Mouse (Mus musculus): Measurements from ENCODE around the gene R3hdm4. TPM values are rescaled to one million over a fixed set of nuclear protein-coding genes. Genes with fewer than 3 reads are reported as not detected.
"Not testable (repeated sequence)": the region's sequence is repeated elsewhere in the genome, so short reads cannot be mapped to it uniquely, and the experiment has no call there.

Gene R3hdm4
- total RNA-seq, 2 experiments from 2014 or later, result 424 to 430 TPM

DNA sequence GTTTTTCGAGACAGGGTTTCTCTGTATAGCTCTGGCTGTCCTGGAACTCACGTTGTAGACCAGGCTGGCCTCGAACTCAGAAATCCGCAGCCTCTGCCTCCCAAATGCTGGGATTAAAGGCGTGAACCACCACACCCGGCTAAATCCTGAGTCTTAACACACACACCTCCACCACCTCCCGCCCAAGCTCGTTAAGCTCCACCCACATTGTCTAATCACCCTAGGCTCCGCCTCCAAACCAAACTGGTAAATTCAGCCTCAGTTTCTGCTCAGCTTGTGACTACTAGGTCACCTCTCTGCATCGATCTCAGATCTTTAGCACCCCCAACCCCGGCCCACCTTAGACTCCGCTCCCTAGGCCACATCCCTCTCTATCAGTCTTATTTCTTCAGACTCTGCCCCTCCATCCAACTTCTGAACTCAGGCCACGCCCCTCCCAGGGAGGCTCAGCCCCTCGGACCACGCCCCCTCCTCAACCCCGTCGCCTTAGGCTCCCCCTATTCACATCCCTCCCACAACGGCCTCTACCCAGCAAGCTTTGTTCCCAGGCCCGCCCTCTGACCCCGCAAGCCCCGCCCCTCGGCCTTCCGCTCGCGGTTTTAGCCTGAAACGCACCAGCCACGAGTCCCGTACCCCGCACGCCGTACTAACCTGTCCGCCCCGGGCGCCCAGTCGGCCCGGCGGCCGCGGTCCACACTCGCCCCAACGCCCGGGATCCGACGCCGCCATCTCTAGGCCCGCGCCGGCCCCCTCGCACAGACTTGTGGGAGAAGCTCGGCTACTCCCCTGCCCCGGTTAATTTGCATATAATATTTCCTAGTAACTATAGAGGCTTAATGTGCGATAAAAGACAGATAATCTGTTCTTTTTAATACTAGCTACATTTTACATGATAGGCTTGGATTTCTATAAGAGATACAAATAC lies 12.6 kb downstream of the R3hdm4 start, which contains the start of gene Med16:
TSS of gene Med16 (minus strand) at position 757 of the 925 bp plus-strand sequence.
- peak; percentile 96 to 98 for DNase-seq (ENCODE audit: low spot score in 2 of 2)

DNA sequence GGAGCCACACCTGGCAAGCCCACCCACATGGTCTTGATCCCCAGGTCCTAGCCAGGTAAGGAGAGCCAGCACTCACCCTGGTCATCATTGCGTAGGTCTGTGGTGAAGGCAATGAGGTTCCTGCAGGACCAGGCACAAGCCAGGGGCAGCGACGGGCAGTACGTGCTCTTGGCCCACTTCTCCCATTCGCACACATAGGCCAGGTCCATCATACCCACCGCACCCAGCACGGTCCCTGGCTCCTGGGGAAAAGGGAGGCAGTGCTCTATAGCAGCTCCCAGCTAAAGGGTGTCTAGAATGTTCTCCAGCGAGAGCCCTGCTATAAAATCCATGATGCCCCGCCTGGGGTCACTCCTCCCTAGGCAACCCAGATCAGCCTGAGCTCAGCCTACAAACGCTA lies 13.6 kb downstream of the R3hdm4 start:
- no peak for DNase-seq (ENCODE audit: low spot score in 2 of 2)

DNA sequence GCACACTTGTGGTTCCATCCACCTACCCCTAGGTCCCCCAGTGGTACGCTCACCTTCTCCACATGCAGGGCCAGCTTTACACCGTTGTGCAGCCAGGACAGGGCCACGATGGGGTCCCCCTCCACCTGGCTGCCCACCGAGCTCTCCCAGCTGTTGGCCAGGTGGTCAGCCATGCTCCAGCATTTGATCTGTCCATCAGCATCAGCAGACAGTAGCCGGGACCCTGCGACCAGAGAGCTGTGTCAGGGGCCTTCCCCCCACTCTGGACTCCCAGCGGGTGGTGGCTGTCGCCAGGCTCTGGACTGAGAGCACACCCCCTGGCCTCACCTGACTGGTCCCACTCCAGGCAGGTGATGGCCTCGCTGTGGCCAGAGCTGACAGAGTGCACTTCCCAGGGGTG lies 14.3 kb downstream of the R3hdm4 start:
- no peak for DNase-seq (ENCODE audit: low spot score in 2 of 2)

DNA sequence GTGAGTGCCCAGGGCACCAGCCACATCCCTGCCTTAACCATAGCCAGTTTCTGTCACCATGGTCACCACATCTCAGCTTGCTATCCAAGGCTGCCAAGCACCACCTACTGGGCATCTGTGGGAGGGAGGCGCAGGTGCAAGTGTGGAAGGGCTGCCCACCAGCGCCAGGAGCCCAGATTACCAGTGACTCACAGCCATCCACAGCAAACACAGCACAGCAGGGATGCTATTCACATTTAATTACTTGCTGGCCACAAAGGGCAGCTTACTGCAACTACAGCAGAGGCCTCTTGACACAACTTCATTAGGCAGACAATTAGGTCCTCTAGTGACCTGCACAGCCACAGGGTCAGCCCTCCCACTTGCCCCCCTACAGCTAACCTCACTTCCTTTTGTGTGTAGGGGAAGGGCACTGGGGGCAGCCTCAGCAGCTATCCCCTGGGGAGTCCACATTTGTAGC lies 20.0 kb downstream of the R3hdm4 start:
- DNase-seq (ENCODE audit: low spot score in 2 of 2), result peak; percentile 65 to 69

DNA sequence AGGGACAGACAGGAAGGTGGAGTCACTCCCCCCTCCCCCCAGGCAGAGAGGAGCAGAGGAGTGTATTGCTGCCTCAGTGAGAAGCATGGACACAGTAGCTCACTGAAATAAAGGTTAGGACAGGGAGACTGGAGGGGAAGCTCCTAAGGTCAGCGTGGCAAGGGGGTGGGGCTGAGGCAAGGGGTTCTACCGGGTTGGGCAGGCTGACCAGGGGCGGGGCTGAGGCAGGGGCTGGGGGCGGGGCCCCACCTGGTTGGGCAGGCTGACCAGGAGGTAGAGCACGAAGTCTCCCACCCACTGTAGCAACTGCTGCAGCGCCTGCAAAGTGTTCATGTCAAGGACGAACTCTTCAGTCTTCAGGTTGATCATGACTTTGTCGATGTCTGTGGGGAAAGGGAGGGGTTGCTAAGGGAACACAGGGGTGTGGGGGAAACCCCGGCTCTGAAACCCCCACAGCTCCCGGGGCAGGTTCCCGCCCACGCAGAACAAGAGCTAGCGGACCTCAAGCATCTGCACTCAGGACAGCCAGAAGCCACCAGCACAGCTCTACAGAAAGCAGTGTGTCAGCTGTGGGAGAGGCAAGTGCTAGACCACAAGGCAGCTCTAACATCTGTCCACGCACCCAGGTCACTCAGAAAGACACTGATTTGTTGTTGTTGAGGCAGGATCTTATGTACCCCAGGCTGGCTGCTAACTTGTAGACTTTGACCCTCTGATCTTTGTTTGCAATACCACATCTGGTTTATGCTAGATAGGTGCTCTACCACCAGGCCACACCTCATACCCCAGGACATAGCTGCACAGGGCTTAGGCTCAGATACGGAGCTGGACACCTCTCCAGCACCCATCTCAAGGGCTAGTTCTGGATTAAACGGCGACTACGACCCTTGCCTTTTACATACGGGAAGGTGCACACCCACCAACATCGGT lies 23.4 kb downstream of the R3hdm4 start:
- no peak for DNase-seq (ENCODE audit: low spot score in 2 of 2)

DNA sequence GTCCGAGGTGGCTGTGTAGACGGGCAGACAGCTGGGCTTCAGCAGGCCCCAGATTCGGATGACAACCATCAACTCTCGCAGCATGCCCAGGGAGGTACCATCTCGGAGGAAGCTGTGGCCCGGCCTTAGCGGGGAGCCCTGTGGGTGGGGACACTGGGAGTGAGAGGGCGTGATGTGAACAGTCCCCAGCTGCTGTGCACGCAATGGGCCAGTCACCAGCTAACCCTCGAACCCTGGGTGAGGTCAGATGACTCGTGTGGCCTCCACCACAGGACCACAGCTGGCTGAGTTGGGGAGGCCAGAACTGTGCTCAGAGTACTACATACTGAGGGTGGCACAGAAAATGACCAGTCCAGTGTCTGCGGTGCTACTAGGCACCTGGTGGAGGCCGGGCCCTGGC lies 24.2 kb downstream of the R3hdm4 start:
- DNase-seq (ENCODE audit: low spot score in 2 of 2), result no peak

DNA sequence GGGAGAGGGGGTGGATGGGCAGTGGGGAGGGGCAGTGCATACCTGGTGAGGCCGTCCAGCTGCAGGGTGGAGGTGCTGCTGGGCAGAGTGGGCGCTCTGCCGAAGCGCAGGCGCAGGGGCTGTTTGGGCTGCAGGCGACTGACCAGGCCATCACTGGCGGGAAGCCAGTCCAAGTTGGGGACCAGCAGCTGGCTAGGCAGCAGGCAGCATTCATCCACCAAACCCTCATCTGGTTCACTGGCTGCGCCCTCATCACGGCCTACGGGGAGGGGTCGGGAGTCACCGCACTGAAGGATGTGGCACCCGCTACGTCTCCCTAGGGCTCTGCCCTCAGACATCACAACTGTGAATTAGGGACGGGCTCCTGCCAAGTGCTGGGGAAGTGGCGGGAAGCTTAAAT lies 24.7 kb downstream of the R3hdm4 start:
- DNase-seq (ENCODE audit: low spot score in 2 of 2), result no peak

DNA sequence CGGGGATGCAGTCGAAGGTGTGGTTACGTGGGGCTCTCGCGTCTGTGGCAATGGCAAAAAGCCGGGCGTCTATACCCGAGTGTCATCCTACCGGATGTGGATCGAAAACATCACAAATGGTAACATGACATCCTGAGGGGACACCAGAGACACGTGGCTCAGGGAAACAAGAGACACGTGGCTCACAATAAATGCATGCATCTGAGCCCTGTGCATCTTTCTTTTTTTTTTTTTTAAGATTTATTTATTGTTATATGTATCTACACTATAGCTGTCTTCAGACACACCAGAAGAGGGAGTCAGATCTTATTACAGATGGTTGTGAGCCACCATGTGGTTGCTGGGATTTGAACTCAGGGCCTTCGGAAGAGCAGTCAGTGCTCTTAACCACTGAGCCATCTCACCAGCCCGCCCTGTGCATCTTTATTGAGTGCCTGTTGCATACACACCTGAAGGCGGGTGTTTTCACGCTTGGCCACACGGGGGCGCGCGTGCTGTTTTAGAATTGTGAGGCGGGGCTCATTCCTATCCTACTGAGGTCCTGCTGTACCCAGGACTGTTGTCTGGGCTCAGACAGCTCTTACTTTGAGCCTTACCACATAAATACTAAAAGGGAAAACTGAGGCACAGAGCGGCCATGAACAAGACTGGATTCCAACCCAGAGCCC lies 28.4 kb downstream of the R3hdm4 start:
- peak; percentile 71 for DNase-seq (ENCODE audit: low spot score in 2 of 2)

DNA sequence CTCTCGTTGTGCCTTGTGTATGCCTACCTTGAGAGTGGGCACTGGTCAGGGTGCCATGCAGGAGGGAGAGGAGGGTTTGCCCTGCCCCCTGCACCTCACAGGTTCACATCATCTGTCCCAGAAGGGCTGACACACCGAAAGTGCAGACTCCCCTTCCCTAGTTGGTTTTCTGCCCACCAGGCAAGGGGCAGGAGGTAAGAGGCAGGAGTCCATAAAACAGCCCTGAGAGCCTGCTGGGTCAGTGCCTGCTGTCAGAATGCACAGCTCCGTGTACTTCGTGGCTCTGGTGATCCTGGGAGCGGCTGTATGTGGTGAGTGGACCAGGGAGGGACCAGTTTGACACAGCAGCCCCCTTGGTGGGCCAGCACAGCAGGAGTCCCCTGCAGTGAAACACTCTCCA lies 30.3 kb downstream of the R3hdm4 start, which contains the start of gene Cfd:
TSS of gene Cfd (plus strand) at position 184 of the 400 bp plus-strand sequence.
- no peak for DNase-seq (ENCODE audit: low spot score in 2 of 2)

DNA sequence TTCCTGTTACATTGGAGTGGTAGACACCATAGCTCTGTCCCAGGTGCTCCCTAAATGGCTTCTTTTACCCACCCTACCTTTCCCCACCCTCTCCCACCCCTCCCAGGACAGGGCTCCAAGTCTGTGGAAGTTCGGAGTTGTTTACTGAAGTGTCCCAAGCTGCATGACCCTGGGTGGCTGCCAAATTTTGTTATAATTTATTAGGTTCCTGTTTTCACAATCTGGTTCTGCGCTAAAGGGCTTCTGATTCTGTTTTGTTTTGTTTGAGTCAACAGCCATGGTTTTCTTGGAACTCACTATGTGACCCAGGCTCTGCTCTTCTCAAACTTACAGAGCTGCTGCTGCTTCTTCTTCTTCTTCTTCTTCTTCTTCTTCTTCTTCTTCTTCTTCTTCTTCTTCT lies 31.6 kb downstream of the R3hdm4 start:
- DNase-seq (ENCODE audit: low spot score in 2 of 2), result no peak

DNA sequence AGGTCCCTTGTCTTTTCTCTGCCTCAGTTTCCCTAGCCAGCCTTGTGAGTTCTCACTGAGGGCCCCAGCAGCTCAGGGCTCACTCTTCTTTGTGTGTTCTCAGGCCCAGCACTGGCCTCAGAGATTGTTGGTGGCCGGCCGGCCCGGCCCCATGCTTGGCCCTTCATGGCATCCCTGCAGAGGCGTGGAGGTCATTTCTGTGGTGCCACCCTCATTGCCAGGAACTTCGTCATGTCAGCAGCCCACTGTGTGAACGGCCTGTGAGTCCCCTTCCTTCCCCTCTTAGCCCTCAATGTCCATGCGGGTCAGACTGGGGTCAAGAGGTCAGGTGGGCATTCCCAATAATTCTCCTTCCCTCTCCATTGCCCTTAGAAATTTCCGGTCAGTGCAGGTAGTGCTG lies 34.4 kb downstream of the R3hdm4 start:
- no peak for DNase-seq (ENCODE audit: low spot score in 2 of 2)

DNA sequence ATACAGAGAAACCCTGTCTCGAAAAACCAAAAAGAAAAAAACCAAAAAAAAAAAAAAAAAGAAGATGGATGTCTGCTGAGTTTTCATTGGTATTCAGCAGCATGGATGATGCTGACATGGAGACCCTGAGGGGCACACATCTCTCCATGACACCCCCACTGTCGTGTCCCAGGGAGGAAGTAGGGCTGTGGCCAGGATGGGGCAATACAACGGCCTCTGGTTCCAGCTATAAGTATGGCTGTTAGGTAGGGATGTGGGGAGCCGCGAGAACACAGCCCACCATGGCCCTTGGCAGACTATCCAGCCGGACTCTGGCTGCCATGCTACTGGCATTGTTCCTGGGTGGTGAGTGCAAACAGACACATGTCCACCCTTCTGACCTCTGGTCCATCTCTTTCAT lies 35.0 kb downstream of the R3hdm4 start, which contains the start of gene Elane:
TSS of gene Elane (plus strand) at position 194 of the 400 bp plus-strand sequence.
- no peak for DNase-seq (ENCODE audit: low spot score in 2 of 2)

DNA sequence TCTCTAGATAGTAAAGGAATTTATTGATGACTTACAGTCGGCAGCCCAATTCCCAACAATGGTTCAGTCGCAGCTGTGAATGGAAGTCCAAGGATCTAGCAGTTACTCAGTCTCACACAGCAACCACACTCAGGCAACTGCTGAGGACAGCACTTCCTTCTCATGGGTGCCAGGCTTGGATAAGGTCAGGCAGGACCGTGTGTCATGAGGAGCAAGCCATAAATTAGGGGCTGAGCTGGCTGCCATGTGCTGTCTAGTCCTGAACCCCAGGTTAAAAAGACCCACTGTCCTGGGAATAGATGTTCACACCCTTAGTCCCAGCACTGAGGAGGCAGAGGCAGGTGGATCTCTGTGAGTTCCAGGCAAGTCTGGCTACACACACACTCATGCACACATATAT lies 36.1 kb downstream of the R3hdm4 start:
- not testable (repeated sequence) for DNase-seq (ENCODE audit: low spot score in 2 of 2)

DNA sequence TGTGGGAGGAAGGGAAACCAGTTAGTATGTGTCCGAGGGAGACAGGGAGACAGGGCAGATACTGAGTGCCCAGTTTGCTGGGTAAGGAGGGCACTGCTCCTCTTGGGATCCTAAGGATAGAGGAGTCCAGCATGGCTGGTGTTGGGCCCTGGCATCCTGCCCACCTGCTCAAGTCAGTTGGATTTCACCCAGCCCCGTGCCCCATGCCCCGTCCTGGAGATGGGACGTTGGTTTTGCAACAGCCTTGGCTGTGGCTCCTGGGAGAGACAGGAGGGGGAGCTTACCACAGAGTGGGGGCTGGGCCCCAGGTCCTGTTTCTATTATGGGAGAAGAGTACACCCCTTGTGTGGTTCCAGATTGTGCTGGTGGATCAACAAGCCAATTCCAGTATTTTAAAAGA lies 36.6 kb downstream of the R3hdm4 start:
- no peak for DNase-seq (ENCODE audit: low spot score in 2 of 2)

DNA sequence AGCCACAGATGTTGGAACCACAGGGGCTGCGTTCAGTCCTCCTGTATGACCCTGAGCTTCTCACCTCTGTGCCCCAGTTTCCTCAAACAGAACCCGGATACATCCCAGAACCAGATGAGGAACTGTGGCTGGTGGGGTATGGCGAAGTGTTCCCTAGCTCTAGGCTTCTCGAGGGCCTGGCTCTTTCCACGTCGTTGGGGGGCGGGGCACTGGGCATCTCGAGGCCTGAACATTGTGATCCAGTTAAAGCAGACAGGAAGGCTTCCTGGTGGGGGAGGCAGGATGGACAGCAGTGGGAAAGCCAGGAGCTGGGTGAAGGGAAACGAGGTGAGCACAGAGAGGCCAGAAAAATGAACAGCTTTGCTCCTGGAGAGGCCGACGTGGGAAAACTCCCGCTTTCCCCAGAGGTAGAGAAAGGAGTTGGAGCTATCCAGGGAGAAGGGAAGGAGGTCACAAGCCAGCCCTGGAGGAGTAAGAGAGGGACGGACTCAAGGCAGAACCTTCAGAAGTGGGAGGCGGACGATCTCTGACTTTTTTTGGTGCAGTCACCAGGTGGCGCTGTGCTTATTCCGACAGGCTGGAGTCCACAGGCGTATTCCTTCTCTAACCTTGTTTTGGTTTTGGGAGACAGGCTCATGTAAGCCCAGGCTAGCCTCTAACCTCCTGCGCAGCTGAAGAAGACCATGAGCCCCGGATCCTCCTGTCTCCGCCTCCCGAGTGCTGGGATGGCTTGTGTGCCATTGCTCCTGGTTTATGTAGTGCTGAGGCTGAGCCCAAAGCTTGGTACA lies 37.5 kb downstream of the R3hdm4 start:
- DNase-seq (ENCODE audit: low spot score in 2 of 2), result peak in 1 of 2 experiments; percentile 78

DNA sequence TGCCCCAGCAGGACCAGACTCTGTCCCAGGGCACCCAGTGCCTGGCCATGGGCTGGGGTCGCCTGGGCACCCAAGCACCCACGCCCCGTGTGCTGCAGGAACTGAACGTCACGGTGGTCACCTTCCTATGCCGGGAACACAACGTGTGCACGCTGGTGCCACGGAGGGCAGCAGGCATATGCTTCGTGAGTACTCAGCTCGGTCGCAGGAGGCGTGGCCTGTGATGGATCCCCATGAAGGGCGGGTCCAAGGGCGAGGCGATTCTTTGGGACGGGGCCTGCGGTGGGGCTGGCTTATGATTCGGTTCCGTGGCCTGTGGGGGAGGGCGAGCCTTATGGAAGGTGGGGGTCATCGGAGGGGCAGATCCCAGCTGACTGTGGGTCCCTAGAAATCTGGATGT lies 39.0 kb downstream of the R3hdm4 start:
- no peak for DNase-seq (ENCODE audit: low spot score in 2 of 2)

DNA sequence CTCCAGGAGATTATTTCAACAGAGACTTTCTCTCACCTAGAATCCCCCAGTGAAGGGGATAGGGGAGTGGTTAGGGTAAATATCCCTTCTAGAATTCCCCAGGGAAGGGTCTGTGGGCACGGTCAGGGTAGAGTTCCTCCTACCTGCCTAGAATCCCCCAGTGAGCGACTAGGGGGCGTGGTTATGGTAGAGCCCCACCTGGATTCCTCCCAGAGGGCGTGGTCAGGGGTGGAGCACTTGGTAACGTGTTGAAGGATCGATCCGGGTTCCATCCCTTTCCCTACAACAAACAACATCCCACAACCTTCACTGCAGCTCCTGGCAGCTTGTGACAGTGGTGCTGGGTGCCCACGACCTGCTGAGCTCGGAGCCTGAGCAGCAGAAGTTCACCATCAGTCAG lies 40.3 kb downstream of the R3hdm4 start:
- no peak for DNase-seq (ENCODE audit: low spot score in 2 of 2)

DNA sequence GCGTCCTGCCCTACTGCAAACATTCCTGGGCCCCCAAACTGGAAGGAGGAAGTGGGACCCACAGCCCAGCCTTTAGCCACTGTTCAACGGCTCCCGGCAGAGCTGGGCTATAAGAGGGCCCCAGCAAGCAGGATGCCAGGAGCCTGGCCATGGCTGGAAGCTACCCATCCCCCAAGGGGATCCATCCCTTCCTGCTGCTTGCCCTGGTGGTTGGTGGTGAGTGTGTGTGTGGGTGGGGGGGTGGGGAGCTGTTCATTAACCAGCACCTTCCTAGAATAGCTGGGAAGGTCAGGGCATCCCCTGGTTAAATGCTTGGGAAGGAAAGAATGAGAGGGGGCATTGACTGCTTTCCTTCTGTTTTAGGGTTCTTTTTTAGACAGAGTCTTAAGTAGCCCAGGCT lies 41.5 kb downstream of the R3hdm4 start:
- no peak for DNase-seq (ENCODE audit: low spot score in 2 of 2)

DNA sequence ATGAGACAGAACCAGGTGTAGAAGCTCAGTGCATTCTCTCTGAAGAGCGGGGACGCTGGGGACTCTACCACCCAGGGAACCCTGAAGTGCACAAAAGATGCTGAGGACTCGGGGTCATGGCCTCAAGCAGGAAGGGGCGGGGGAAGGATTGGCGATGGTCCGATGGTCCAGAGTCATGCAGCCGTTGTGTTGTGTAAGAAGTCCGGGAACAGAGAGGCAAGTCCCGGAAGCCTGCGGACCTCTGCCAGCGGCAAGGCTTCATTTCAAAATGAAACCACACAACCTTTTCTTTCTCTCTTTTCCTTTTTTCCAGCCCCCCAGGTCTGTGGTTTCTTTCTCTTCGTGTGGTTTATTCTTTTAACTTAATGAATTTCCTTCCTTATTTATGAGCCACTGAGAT lies 43.3 kb downstream of the R3hdm4 start:
- DNase-seq (ENCODE audit: low spot score in 2 of 2), result no peak

DNA sequence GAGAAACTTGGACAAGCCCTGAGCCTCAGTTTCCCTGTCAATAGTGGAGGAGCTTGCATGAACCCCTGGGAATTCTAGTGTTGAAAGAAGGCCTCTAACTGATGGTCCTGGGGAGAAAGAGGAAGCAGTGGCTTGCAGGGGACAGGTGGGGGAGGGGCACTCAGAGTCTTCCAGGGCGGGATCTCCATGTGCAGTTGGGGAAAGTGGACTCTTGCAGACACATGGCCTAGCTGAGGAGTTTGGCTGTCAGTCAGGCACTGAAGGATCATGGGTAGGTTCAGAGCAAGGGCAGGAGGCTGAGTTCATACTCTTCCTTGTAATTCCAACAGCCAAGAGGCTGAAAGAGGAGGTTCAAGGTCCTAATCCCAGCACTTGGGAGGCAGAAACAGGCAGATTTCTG lies 43.8 kb downstream of the R3hdm4 start:
- no peak for DNase-seq (ENCODE audit: low spot score in 2 of 2)

Data from layer of hippocampus, postnatal 14 days (tissue).